Mouse (Mus musculus): ENCODE results near the gene 1700030K09Rik. TPM values are rescaled to one million over a fixed set of nuclear protein-coding genes. Genes with fewer than 3 reads are reported as not detected.

1700030K09Rik gene
- total and polyA plus RNA-seq, 3 experiments, result 8.4 to 10.3 TPM; not detected in 1

GRCm38 (mm10) chr8:72455317-72455716, 11.6 kb downstream of the 1700030K09Rik start:
- peaks cover 0 to 4% of the 10 kb centered on the region in 2 experiments; a peak in 1 of 4 replicates for H3K36me3 ChIP-seq (ENCODE audit: control insufficient read depth in 1 of 2, insufficient read depth in 2 of 2, low read length in 2 of 2)
- DNase-seq (ENCODE audit: low read depth, low spot score), result no peak
- no peaks in the 10 kb centered on the region for H3K27me3 ChIP-seq (ENCODE audit: control insufficient read depth in 1 of 2, insufficient read depth in 2 of 2, low read length in 2 of 2)
- H3K4me3 ChIP-seq (ENCODE audit: control insufficient read depth in 1 of 2, insufficient read depth in 1 of 2, low read depth in 2 of 2, low read length in 2 of 2), result no peak overlapping the region
- H3K4me1 ChIP-seq (ENCODE audit: control insufficient read depth in 1 of 2, insufficient read depth in 2 of 2, low read length in 2 of 2), result no peaks in the 10 kb centered on the region
- H3K79me2 ChIP-seq (ENCODE audit: control insufficient read depth, insufficient read depth, low read length, poor library complexity), result no peaks in the 10 kb centered on the region
- no peak overlapping the region for H3K27ac ChIP-seq (ENCODE audit: control insufficient read depth, low read depth, low read length)
- no peaks in the 10 kb centered on the region for H3K9me3 ChIP-seq (replicated peaks; ENCODE audit: insufficient read depth, low read length)
- no peak for TF ChIP-seq GATA1 (IDR thresholded peaks at IDR 0.05; ENCODE audit: low read depth, low read length)
- TF ChIP-seq JUND (IDR thresholded peaks at IDR 0.05; ENCODE audit: low read depth, low read length), result no peak
- no peak for TF ChIP-seq TBP (IDR thresholded peaks at IDR 0.05; ENCODE audit: low read depth, low read length)
- TF ChIP-seq ELF1 (IDR thresholded peaks at IDR 0.05; ENCODE audit: low read depth, low read length), result no peak
- no peak for TF ChIP-seq TCF12 (IDR thresholded peaks at IDR 0.05; ENCODE audit: low read depth, low read length)
- no peak for TF ChIP-seq UBTF (IDR thresholded peaks at IDR 0.05; ENCODE audit: borderline replicate concordance, insufficient read depth, low read depth, low read length)
- no peak for TF ChIP-seq NRF1 (IDR thresholded peaks at IDR 0.05; ENCODE audit: insufficient read depth, low read depth, low read length, poor library complexity, severe bottlenecking)
- TF ChIP-seq CTCF (IDR thresholded peaks at IDR 0.05 in 2 of 3, conservative IDR thresholded peaks at IDR 0.05 in 1 of 3; ENCODE audit: control insufficient read depth in 1 of 3, insufficient read depth in 1 of 3, low read depth in 2 of 3, low read length in 3 of 3, poor library complexity in 1 of 3, severe bottlenecking in 1 of 3), result no peak
- no peak for TF ChIP-seq KAT2A (conservative IDR thresholded peaks at IDR 0.05; ENCODE audit: low read depth, low read length)
- TF ChIP-seq MAFK (IDR thresholded peaks at IDR 0.05; ENCODE audit: borderline replicate concordance, low read depth, low read length), result no peak
- no peak for TF ChIP-seq MXI1 (IDR thresholded peaks at IDR 0.05; ENCODE audit: low read depth, low read length)
- no peak for TF ChIP-seq MYB (IDR thresholded peaks at IDR 0.05; ENCODE audit: low read depth, low read length)
- no peak for TF ChIP-seq SMC3 (IDR thresholded peaks at IDR 0.05; ENCODE audit: low read depth, low read length)
- TF ChIP-seq CHD1 (IDR thresholded peaks at IDR 0.05; ENCODE audit: low read depth, low read length), result no peak
- no peak for TF ChIP-seq POLR2AphosphoS2 (IDR thresholded peaks at IDR 0.05; ENCODE audit: low read length)
- TF ChIP-seq POLR2AphosphoS5 (IDR thresholded peaks at IDR 0.05; ENCODE audit: borderline replicate concordance, low read depth, low read length), result no peak
- TF ChIP-seq ZNF384 (IDR thresholded peaks at IDR 0.05; ENCODE audit: low read depth, low read length), result no peak
- no peak for TF ChIP-seq MAZ (IDR thresholded peaks at IDR 0.05; ENCODE audit: low read depth, low read length)
- H3K9ac ChIP-seq (ENCODE audit: control insufficient read depth, low read depth, low read length, poor library complexity, severe bottlenecking), result no peak overlapping the region

- no peak for TF ChIP-seq MXI1 (IDR thresholded peaks at IDR 0.05; ENCODE audit: low read depth, low read length)
- no peak for TF ChIP-seq CTCF (IDR thresholded peaks at IDR 0.05 in 2 of 3, conservative IDR thresholded peaks at IDR 0.05 in 1 of 3; ENCODE audit: control insufficient read depth in 1 of 3, insufficient read depth in 1 of 3, low read depth in 2 of 3, low read length in 3 of 3, poor library complexity in 1 of 3, severe bottlenecking in 1 of 3)
- TF ChIP-seq USF2 (IDR thresholded peaks at IDR 0.05; ENCODE audit: borderline replicate concordance in 1 of 2, insufficient read depth in 1 of 2, low read depth in 1 of 2, low read length in 2 of 2), result no peak
- no peak for TF ChIP-seq CHD2 (IDR thresholded peaks at IDR 0.05; ENCODE audit: low read length)
- TF ChIP-seq UBTF (IDR thresholded peaks at IDR 0.05; ENCODE audit: borderline replicate concordance, insufficient read depth, low read depth, low read length), result no peak
- TF ChIP-seq MEF2A (IDR thresholded peaks at IDR 0.05; ENCODE audit: extremely low read depth, insufficient replicate concordance, low read depth, low read length, poor library complexity, severe bottlenecking), result no peak
- no peak for TF ChIP-seq GATA1 (IDR thresholded peaks at IDR 0.05; ENCODE audit: low read depth, low read length)
- TF ChIP-seq SMC3 (IDR thresholded peaks at IDR 0.05; ENCODE audit: low read depth, low read length), result no peak
- no peak for TF ChIP-seq MAZ (IDR thresholded peaks at IDR 0.05; ENCODE audit: low read depth, low read length)
- no peak for TF ChIP-seq MAX (IDR thresholded peaks at IDR 0.05; ENCODE audit: low read length)
- no peak for TF ChIP-seq KAT2A (conservative IDR thresholded peaks at IDR 0.05; ENCODE audit: low read depth, low read length)
- H3K36me3 ChIP-seq (ENCODE audit: control insufficient read depth in 1 of 2, insufficient read depth in 2 of 2, low read length in 2 of 2), result peaks cover 0 to 2% of the 10 kb centered on the region in 2 experiments; a peak in 1 of 4 replicates
- no peak for DNase-seq (ENCODE audit: low read depth, low spot score)
These were observed 14.1 kb downstream of the 1700030K09Rik start for GRCm38 (mm10) chr8:72457806-72458205.

More at GRCm38 (mm10) chr8:72457806-72458205, 14.1 kb downstream of the 1700030K09Rik start:
- no peaks in the 10 kb centered on the region for H3K79me2 ChIP-seq (ENCODE audit: control insufficient read depth, insufficient read depth, low read length, poor library complexity)
- H3K4me1 ChIP-seq (ENCODE audit: control insufficient read depth in 1 of 2, insufficient read depth in 2 of 2, low read length in 2 of 2), result no peaks in the 10 kb centered on the region
- H3K27me3 ChIP-seq (ENCODE audit: control insufficient read depth in 1 of 2, insufficient read depth in 2 of 2, low read length in 2 of 2), result no peaks in the 10 kb centered on the region
- H3K9me3 ChIP-seq (replicated peaks; ENCODE audit: insufficient read depth, low read length), result no peaks in the 10 kb centered on the region
- no peak overlapping the region for H3K27ac ChIP-seq (ENCODE audit: control insufficient read depth, low read depth, low read length)
- no peak overlapping the region for H3K9ac ChIP-seq (ENCODE audit: control insufficient read depth, low read depth, low read length, poor library complexity, severe bottlenecking)
- H3K4me3 ChIP-seq (ENCODE audit: control insufficient read depth in 1 of 2, insufficient read depth in 1 of 2, low read depth in 2 of 2, low read length in 2 of 2), result no peak overlapping the region

Data from MEL (cell line).